Mouse (Mus musculus) E14TG2a.4 (cell line): Measurements from ENCODE around the gene Mog.
"Not testable (repeated sequence)": the region's sequence is repeated elsewhere in the genome, so short reads cannot be mapped to it uniquely, and the experiment has no call there.

Experiments
- CTCF ChIP-seq: conservative IDR thresholded peaks from 2 replicates; pipeline ENCODE4 v1.5.1; 2014; ENCODE audit warnings: low read length
- NANOG ChIP-seq: IDR thresholded peaks from 2 replicates; pipeline ENCODE4 v1.6.1; 2014; ENCODE audit warnings: borderline replicate concordance, low read length, mixed read lengths
- POU5F1 ChIP-seq: IDR thresholded peaks from 2 replicates; pipeline ENCODE4 v1.6.1; 2014; ENCODE audit warnings: low read length, borderline replicate concordance

DNA sequence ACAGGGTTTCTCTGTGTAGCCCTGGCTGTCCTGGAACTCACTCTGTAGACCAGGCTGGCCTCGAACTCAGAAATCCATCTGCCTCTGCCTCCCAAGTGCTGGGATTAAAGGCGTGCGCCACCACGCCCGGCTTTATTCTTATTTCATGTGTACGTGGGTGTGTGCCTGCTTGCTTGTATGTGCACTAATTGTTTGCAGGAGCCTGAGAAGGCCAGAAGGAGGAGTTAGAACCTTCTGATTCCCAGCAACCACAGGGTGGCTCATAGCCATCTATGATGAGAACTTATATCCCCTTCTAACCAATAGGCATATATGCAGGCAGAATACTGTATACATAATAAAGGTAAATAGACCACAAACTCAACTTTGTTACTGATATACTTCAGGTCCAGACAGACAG lies 32.6 kb downstream of the Mog start:
- TF ChIP-seq CTCF, NANOG, POU5F1: not testable (repeated sequence)
